Mouse (Mus musculus): ENCODE data around the gene Ganc.

Ganc gene

DNA sequence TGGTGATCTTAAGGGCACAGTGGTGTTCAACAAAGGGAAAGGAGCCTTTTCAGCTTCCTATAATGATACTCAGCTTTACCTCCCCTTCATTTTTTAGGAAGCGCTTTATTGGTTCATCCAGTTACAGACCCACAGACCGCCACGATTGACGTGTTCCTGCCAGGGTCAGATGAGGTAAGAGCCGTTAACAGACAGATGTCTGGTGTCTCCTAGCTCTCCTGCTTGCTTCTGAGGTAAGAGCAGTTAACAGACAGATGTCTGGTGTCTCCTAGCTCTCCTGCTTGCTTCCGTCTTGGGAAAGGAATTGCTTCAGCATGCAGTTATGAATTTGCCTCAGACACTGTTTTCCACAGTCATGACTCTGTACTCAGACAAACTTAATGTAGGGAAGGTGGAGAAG, 47.0 kb downstream of the Ganc start:
- no peak for DNase-seq (ENCODE audit: low spot score in 2 of 2)

DNA sequence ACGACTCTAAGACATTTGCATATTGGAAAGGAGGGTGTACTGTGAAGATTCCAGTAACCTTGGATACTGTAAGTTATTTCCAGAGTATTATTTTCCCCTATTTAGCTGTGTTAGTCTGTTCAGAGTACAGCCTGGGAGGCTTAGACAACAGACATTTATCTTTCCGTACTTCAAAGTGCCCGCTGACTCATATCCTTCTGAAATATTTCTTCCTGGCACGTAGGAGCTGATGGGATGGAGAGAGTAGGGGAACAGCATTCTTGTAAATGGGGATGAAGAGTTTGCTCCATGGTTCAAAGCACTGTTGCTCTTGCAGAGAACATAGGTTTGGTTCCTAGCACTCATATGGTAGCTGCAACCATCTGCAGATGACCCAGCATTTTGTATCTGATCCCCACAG, 48.9 kb downstream of the Ganc start:
- no peak for DNase-seq (ENCODE audit: low spot score in 2 of 2)

DNA sequence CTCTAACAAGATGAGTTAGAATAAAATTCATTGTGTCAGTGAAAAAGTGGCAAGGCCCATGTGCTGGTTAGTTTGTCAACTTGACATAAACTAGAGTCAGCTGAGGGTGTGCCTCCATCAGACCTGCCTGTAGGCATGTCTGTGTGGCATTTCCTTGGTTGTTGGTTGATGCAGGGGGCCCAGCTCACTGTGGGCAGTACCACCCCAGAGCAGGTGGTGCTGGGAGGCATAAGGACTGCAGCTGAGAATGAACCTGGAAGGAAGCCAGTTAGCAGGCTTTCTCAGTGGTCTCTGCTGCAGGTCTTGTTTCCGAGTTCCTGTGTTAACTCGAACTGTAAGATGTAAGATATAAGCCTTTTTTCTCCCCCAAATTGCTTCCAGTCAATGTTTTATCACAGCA, 51.3 kb downstream of the Ganc start:
- DNase-seq (ENCODE audit: low spot score in 2 of 2), result no peak

DNA sequence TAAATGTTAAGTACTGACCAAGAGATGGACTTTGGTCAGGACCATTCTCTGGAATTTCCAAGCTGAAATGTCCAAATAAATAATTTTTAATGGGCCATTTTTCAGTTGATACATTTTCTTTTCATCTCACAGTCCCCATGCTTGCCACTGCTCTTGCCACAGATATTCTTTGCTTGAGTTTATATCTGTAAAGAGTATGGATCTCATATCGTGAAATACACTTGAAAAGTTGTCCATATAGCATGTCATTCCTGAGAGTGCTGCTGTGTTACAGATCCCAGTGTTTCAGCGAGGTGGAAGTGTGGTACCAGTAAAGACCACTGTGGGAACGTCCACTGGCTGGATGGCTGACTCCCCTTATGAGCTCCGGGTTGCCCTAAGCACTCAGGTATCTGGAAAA, 52.0 kb downstream of the Ganc start, which contains the start of gene Capn3:
Capn3 (plus strand) TSS at position 301 of the 400 bp plus-strand sequence.
- no peak for DNase-seq (ENCODE audit: low spot score in 2 of 2)

DNA sequence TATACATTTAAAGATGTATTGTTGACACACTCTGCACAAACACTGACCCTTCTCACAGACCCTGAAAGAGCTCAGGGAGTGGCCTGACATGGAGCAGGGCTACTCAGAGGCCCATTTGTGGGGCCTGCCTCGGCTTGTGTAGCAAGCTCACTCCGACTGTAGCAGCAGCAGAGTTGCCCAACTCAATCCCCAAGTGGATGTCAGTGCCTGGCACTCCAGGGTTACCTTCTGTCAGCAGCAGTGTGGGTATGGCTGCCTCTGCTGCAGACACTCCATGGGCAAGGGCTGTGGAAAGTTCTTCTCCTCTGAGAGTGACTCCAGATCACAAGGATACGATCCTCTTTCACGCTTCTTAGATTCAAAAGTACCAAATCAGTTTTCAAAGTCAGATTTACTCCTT, 56.5 kb downstream of the Ganc start:
- DNase-seq (ENCODE audit: low spot score in 2 of 2), result no peak

DNA sequence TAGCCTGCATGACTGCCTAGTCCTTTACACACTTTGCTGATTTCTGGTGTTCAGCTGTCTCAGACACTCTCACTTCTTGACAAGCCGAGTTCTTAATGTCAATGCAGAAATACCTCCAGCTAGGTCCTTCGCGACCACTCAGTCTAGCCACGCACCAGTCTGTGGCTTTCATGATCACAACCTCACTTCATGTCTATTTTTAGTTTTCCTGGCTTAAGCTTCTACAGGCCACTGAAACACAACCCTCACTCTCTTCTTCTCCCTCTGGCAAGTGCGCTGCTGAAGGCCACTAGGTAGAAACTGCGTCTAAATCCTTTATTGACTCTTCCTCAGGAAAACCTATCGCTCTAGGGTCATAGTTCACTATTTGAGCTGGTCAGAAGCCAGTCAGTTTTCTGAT, 59.6 kb downstream of the Ganc start:
- DNase-seq (ENCODE audit: low spot score in 2 of 2), result no peak

DNA sequence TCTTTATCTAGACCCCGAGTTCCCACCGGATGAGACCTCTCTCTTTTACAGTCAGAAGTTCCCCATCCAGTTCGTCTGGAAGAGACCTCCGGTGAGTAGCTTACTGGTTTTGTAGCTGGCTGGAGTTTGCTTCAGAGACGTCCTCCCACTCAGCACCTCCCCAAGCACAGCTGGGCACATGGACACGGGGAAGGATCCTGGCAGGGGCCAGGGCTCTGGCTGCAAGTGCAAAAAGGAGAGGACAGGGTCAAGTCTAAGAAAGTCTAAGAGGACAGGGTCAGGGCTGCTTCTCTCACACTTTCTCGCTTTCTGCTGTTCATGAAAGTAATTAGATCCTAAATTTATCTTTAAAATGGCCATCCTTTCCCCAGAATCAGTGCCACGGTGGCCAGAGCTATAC, 60.4 kb downstream of the Ganc start:
- DNase-seq (ENCODE audit: low spot score in 2 of 2), result no peak

DNA sequence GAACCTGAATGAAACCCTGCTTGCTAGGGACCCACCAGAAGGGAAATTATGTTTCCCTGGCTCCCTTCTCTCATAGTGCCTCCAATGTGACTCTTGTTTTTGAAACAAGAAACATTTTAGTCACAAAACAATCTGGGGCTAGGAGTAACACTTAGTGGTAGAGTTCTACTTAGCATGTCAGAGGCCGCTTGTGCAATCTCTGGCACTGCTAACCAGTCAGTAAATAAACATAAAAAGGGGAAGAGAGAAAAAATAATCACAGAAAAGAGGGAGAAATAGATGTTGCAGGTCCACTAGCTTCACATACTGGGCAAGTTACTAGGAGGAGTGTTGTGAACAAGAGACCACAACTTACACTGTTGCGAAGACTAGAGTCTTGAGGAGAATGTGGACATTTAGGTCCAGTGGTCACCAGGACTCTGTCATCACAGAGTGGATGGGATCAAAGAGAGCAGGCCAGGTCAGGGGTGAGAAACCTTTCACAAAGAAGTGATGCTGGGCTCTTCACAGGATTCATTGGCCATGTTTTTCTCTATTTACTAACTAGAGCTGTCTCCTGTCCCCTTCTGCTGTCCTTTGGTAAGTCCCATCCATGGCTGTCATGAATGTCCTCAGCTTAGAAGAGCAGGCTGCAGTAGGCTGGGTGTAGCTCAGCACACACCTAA, 61.2 kb downstream of the Ganc start:
- no peak for DNase-seq (ENCODE audit: low spot score in 2 of 2)

DNA sequence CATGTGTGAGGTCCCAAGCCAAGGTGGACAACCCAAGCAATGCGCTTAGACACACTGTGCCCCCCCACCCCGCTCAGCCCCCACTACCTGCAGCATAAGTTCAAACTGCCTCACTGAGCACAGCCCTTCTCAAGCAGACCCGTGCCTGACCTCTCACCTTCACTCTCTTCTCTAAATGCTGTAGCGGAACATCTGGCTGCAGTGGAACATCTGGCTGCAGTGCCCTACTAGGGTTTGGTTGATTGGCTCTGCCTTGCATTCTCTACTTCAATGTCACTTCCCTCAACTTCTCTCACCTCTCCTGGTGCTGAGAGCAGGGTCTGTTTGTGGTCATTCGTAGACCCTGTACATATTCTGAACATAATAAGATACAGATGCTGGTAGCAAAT, 61.7 kb downstream of the Ganc start:
- DNase-seq (ENCODE audit: low spot score in 2 of 2), result no peak

DNA sequence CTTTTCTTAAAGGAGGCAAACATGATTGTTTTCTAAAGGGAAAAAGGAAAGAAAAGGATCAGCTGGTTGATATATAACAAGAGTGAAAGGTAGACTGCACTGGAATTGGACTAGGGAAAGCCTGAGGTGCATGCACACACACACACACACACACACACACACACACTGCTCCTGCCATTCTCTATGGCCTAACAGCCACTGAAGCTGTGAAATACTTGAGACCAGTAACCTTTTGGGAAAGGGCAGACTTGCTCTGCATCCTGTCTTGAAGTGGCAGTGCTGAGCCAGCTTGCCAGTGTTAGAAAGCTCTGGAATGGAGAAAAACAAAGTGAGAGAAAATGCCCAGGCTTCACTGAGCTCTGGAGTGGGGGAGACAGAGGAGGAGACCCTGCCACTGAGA, 64.3 kb downstream of the Ganc start:
- no peak for DNase-seq (ENCODE audit: low spot score in 2 of 2)

DNA sequence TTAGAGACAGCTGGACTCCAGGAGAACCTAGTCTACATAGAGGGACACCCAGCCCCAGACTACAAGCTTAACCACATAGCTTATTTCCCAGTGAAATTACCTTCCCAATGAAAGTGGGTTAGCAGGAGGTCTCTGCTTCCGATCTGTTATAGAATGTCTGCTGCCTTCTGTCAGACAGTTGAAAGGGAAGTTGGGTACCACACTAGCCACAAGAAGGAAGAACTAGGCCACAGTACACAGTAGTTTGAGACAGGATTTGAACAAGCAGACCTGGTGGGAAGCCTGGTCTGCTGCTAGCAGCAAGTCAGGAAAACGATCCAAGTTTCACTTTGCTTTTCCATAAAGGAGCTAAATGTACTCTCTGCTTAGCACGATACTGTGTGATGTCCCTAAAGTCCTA, 65.5 kb downstream of the Ganc start:
- DNase-seq (ENCODE audit: low spot score in 2 of 2), result no peak

DNA sequence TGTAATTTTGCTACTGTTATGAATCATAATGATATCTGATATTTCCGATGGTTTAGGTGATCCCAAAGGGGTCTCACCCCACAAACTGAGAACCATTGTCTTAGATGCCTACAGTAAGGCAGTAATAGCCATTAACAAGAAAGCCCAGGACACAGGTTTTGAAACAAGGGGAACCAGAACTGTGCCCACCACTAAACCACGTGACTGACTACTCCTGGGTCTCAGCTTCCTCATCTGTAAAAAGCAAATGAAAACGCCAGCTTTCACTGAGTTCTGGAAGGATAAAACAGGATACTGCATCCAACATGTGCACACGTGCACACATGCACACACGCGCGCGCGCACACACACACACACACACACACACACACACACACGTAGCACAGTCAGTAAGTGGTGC, 66.0 kb downstream of the Ganc start:
- DNase-seq (ENCODE audit: low spot score in 2 of 2), result no peak

DNA sequence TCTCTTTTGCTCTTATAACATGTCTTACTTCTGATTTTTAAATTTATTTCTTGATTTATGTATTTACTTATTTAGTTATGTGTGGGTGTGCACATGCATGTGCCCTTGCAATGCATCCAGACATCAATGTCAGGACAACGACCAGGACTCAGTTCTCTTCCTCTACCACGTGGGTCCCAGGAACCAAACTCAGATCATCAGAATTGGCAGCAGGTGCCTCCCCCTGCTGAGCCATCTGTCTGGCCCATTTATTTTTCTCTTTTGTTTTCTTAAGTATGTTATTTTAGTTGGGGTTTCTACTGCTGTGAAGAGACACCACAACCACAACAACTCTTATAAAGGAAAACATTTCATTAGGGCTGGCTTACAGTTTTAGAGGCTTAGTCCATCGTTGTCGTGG, 67.2 kb downstream of the Ganc start:
- DNase-seq (ENCODE audit: low spot score in 2 of 2), result no peak

DNA sequence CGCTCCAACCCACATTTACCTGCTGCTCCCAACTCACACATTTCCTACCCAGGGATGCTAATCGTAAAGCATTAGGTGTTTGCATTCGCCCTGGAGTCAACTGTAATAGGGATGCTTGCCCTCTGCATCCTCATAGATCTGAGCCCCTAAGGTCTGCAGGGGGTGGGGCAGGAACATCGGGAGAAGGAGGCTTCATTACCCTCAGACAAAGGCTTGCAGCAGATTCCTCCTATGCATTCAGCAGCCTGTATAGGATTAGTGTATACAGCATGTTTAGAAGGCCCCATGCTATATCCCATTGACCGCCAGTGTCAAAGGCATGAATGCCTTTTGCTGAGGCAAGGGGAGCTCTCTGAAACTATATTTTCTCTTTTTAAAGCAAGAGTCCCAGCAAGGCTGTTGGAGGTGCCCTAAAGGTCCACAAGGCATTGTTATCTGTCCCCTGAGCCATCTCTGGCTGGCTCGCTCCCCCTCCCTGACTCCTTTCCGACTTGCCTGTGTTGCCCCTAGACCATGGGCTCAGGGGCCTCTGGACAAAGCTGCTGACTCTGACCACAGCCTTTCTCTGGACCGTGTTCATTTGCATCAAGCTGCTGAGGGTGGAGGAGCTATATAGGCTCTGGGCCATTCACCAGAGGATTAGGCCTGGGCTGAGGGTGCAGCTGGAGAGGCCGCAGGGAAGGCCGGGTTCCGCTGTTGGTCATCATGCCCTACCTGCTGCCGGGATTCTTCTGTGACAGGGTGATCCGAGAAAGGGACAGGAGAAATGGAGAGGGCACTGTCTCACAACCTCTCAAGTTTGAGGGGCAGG, 72.8 kb downstream of the Ganc start:
- DNase-seq (ENCODE audit: low spot score in 2 of 2), result no peak

DNA sequence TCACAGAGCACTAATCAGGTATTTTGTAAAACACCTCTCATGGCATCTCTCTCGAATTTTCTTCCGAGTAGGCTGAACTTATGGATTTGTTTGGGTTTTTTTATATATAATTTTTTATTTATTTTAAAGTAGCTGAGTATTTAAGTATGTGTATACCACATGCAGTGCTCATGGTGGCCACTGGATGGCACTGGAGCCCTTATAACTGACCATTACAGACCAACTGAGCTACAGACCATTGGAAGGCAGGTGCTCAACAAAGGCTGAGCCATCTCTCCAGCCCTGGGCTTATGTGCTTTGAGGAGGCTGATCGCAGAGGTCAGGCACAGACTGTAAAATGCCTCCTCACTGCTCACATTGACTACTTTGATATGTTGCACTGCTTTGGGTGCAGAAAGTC, 74.9 kb downstream of the Ganc start:
- DNase-seq (ENCODE audit: low spot score in 2 of 2), result peak; percentile 49 to 65

DNA sequence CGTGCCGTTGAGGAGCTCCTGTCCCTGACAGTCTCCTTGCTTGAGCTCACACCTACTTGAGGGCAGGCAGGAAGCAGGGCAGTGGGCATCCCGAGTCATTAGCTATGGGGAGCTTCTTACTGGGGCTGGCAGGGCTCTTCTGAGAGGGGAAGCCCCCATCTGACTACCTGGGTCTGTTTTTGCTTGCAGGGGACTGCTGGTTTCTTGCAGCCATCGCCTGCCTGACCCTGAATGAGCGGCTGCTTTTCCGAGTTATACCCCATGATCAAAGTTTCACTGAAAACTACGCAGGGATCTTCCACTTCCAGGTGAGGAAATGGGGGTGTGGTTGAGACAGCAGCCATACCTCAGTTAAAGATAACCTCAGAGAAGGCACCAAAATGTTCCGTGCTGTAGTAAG, 78.2 kb downstream of the Ganc start:
- DNase-seq (ENCODE audit: low spot score in 2 of 2), result no peak

DNA sequence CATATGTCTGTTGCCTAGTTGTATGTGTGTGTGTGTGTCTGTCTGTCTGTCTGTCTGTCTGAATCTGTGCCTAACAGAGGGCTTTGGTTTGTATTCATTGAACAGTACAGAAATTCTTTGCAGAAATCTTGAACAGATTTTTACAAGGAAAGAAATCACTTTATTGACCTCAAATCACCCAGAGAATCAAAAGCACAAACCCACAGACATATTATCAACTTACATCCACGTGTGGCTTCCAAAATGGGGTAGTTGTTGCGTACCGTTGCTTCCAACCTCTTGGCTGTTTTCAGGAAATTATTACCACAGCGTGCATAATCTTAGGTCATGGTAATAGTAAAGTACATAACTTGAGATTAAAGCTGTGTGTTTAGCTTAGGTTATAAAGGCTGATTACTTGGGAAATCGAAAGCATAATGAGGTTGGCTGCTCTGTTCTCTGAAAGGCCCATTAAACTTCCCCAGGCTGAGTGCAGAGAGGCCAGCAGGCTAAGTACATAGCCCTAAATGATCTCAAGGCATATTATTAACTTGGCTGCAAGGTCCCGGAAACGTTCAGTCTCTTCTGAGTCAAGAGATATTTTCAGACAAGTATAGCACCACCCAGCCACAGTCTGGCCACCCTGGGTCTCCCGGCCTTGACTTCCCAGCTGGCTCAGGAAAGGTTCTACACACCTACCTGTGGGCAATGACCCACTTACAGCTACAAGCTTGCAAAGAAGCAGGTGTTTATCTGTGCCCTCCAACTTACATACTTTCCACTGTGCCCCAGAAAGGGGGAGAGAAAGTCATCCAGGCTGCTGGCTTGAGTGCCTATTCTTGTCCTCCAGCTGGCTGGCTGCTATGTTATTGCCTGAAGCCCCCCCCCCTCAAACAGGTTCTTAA, 79.1 kb downstream of the Ganc start:
- DNase-seq (ENCODE audit: low spot score in 2 of 2), result no peak

DNA sequence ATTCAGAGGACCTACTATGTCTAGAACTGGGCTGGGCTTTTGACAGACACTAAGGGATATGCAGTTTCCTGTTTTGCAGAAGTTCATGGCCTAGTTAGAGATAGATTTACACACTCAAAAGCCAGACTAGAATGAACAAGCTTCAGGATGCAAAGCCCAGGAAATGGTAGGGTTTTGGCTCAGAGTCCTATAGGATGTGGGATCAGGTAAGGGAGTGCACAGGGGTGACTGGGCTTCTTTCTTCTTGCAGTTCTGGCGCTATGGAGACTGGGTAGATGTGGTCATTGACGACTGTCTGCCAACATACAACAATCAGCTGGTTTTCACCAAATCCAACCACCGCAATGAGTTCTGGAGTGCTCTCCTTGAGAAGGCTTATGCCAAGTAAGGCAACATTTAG, 80.5 kb downstream of the Ganc start:
- no peak for DNase-seq (ENCODE audit: low spot score in 2 of 2)

DNA sequence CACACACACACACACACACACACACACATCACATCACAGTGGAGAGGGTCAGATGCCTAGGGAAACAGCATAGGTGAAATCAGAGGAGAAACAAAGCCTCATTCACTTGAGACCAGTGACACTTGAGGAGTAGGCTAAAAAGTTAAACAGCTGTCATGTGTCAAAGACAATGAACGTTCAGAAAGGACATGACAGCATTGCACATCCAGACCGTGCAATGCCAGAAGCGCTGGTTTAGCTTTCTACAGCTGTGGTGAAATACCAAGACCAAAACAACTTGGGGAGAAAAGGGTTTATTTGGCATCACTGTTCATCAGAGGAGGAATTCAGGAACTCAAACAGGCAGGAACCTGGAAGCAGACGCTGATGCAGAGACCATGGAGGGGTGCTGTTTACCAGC, 89.6 kb downstream of the Ganc start:
- no peak for DNase-seq (ENCODE audit: low spot score in 2 of 2)

DNA sequence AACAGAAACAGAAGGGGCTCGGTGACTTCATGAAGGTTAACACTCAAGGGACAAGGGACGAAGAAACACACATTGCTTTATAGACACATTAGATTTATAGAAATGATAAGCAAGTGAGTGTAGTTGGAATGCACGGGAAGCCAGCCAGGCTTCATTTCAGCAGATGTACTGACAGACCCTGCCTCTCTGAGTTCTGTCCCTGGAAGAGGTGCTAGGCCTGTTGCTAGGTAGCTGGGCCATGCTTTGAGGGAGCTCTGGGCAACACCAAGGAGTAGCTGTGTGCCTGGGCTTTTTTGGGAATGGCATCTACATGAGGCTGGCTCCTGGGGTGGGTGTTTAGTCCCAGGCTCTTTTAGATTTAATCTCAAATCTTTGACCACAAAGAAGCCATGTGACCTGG, 92.8 kb downstream of the Ganc start:
- peak; percentile 25 to 57 for DNase-seq (ENCODE audit: low spot score in 2 of 2)

DNA sequence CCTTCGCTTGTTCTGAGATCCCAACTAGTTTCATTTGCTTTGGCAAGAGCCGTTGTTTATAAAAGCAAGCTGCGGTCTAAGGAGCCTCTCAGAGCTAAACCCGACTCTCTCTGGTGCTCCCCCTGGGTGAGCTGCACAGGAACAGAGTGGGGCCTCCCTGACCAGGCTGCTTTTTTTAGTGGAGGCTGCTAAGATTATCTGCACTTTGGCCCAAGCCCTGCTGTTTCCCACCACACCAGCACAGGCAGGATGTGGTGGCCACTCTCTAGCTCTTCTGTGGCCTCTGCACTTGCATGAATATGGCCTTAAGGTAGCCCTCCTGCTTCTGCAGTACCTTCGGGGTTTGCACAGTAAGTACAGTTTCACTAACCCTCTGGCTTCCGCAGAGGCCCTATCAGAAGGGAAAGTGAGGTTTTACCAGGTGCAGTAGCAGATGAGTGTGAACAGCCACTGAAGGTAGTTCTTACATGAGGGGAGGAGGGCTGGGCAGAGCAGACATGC, 96.3 kb downstream of the Ganc start:
- no peak for DNase-seq (ENCODE audit: low spot score in 2 of 2)

DNA sequence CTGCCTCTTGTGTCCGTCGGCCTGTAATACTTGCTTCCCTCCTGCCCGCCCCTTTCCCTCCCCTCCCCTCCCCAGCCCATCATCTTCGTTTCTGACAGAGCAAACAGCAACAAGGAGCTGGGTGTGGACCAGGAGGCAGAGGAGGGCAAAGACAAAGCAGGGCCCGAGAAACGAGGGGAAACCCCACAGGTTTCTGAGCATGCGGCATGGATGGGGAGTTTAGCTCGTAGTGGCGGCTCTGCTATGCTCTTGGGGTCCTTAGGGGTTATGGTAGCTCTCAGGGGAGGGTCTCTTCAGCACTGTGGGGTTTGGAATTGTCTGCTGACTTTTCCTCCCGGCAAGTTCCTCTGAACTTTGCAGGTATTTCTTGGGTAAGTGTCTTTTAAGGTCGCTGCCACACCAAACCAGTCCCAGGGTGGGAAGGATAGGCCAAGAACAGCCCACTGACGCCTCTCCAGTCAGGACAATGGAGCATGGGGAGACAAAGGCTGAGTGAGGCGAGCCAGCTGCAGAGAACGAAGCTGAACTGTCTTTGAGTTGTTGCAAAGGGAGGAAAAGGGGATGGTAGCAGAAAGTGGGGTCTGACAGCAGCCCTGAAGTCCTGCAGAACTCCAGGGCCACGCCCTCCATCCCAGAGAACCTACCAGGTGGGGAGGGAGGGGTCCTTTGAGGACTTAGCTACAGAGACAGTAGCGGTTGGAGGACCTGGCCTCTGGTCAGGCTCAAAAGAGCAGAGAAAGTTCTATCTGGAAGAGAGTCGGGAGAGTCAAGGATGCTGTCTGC, 97.6 kb downstream of the Ganc start:
- no peak for DNase-seq (ENCODE audit: low spot score in 2 of 2)
